Mouse (Mus musculus) embryonic fibroblast, embryonic 13.5 days (primary cell): ENCODE measurements around the gene Gab1.

Experiments
- CTCF ChIP-seq: IDR thresholded peaks from 2 replicates; pipeline ENCODE4 v1.5.1; 2011; ENCODE audit warnings: mild to moderate bottlenecking, control low read depth, low read length, moderate library complexity, borderline replicate concordance; ENCODE audit not compliant: insufficient read depth
- POLR2A ChIP-seq: IDR thresholded peaks from 2 replicates; pipeline ENCODE4 v1.6.1; 2011; ENCODE audit warnings: low read depth, mild to moderate bottlenecking, control low read depth, low read length, moderate library complexity

DNA sequence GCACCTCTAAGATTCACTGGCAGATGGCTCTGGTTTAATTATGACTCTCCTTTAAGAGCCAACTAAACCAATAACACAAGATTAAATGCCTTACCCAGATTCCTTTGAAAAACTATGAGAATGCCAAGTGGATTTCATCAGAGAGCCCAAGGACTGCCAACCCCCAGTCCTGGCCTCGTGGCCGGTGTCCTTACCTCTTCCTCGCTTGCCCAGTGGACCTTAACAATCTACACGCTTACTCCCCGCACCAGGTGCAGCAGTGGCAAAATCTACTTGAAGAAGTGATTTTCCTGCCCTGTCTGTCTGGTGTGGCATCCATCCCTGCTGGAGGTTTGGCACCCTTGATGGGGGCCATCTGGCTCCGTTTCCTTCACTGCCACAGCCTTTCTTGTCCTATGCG is 53.3 kb downstream of the Gab1 start:
- no peak for TF ChIP-seq CTCF
- no peak for TF ChIP-seq POLR2A
